Mouse (Mus musculus): ENCODE measurements at regions not wholly inside any gene's neighbourhood (a gene's known extent, or its start where the extent isn't known, plus 50 kb on each side); places are given as distances from the start of the nearest gene placed in this dataset.
A peak's percentile ranks its signal among the peaks of the same experiment; 100 is the strongest.
"Not testable (repeated sequence)": the region's sequence is repeated elsewhere in the genome, so short reads cannot be mapped to it uniquely, and the experiment has no call there.

GRCm38 (mm10) chr17:84844950-84845349 is 54.4 kb upstream of the Lrpprc start:
- H3K4me3 ChIP-seq = no peak overlapping the region
- ATAC-seq (ENCODE audit: low FRiP score, low read depth) = no peak
- no peak overlapping the region for H3K27ac ChIP-seq (replicated peaks)
- H3K4me1 ChIP-seq = peaks cover 11% of the 10 kb centered on the region
- H3K4me2 ChIP-seq (replicated peaks) = no peak overlapping the region
- H3K9me3 ChIP-seq = no peaks in the 10 kb centered on the region
- H3K27me3 ChIP-seq = no peaks in the 10 kb centered on the region; the same call in 1 of the 2 replicates
- 89% methylated on average over 13 of the region's 13 CpGs for WGBS
- H3K36me3 ChIP-seq = no peaks in the 10 kb centered on the region
- H3K9ac ChIP-seq (replicated peaks) = no peak overlapping the region

GRCm38 (mm10) chr17:84846141-84846540 is 55.6 kb upstream of the Lrpprc start:
- Histone ChIP-seq H3K4me1 (peaks cover 11% of the 10 kb centered on the region), H3K4me3 (no peak overlapping the region), H3K36me3 (no peaks in the 10 kb centered on the region), H3K27ac (replicated peaks) (no peak overlapping the region), H3K4me2 (replicated peaks) (no peak overlapping the region), H3K9me3 (no peaks in the 10 kb centered on the region), H3K27me3 (no peaks in the 10 kb centered on the region; the same call in 1 of the 2 replicates), H3K9ac (replicated peaks) (no peak overlapping the region)
- no peak for ATAC-seq (ENCODE audit: low FRiP score, low read depth)
- 95% methylated on average over 9 of the region's 9 CpGs for WGBS

GRCm38 (mm10) chr17:84848385-84849030 is 57.9 kb upstream of the Lrpprc start:
- no peaks in the 10 kb centered on the region for H3K9me3 ChIP-seq

GRCm38 (mm10) chr17:84849031-84849405 is 58.4 kb upstream of the Lrpprc start:
- no peak overlapping the region for H3K27ac ChIP-seq (replicated peaks)
- H3K36me3 ChIP-seq = no peaks in the 10 kb centered on the region
- H3K27me3 ChIP-seq = no peaks in the 10 kb centered on the region; the same call in 1 of the 2 replicates
- 0 out of 2 replicates have a peak overlapping the region, but pooled peaks have one; percentile 9 for H3K4me2 ChIP-seq (replicated peaks)
- no peaks in the 10 kb centered on the region for H3K9me3 ChIP-seq
- no peak overlapping the region for H3K9ac ChIP-seq (replicated peaks)
- no peak for ATAC-seq (ENCODE audit: low FRiP score, low read depth)
- peaks cover 11% of the 10 kb centered on the region for H3K4me1 ChIP-seq
- WGBS = 52% methylated on average over 6 of the region's 6 CpGs
- H3K4me3 ChIP-seq = no peak overlapping the region

More at GRCm38 (mm10) chr17:84848385-84849030, 57.9 kb upstream of the Lrpprc start:
- no peak overlapping the region for H3K9ac ChIP-seq (replicated peaks)
- H3K27ac ChIP-seq (replicated peaks) = no peak overlapping the region
- no peak for ATAC-seq (ENCODE audit: low FRiP score, low read depth)
- WGBS = 19% methylated on average over 14 of the region's 14 CpGs
- H3K27me3 ChIP-seq = no peaks in the 10 kb centered on the region; the same call in 1 of the 2 replicates
- H3K4me2 ChIP-seq (replicated peaks) = peak overlapping the region; percentile 9; the same call in 1 of the 2 replicates
- H3K4me3 ChIP-seq = no peak overlapping the region
- no peaks in the 10 kb centered on the region for H3K36me3 ChIP-seq
- peaks cover 11% of the 10 kb centered on the region for H3K4me1 ChIP-seq

- Histone ChIP-seq H3K27ac (replicated peaks) (no peak overlapping the region), H3K4me1 (peaks cover 11% of the 10 kb centered on the region), H3K9ac (replicated peaks) (no peak overlapping the region), H3K9me3 (no peaks in the 10 kb centered on the region), H3K27me3 (no peaks in the 10 kb centered on the region; the same call in 1 of the 2 replicates), H3K36me3 (no peaks in the 10 kb centered on the region), H3K4me2 (replicated peaks) (no peak overlapping the region), H3K4me3 (no peak overlapping the region)
- WGBS = 77% methylated on average over 5 of the region's 5 CpGs
- no peak for ATAC-seq (ENCODE audit: low FRiP score, low read depth)
Observed at GRCm38 (mm10) chr17:84850464-84850863, 59.9 kb upstream of the Lrpprc start.

- no peak overlapping the region for H3K4me2 ChIP-seq (replicated peaks)
- peaks cover 11% of the 10 kb centered on the region for H3K4me1 ChIP-seq
- no peaks in the 10 kb centered on the region; the same call in 1 of the 2 replicates for H3K27me3 ChIP-seq
- ATAC-seq (ENCODE audit: low FRiP score, low read depth) = no peak
- H3K27ac ChIP-seq (replicated peaks) = no peak overlapping the region
- H3K9ac ChIP-seq (replicated peaks) = no peak overlapping the region
- H3K4me3 ChIP-seq = no peak overlapping the region
- 89% methylated on average over 5 of the region's 5 CpGs for WGBS
- no peaks in the 10 kb centered on the region for H3K36me3 ChIP-seq
- H3K9me3 ChIP-seq = no peaks in the 10 kb centered on the region
Observed at GRCm38 (mm10) chr17:84850893-84851292, 60.3 kb upstream of the Lrpprc start.

- Histone ChIP-seq H3K4me3 (no peak overlapping the region), H3K36me3 (no peaks in the 10 kb centered on the region), H3K27ac (replicated peaks) (no peak overlapping the region), H3K4me2 (replicated peaks) (no peak overlapping the region), H3K9ac (replicated peaks) (no peak overlapping the region), H3K9me3 (no peaks in the 10 kb centered on the region), H3K27me3 (no peaks in the 10 kb centered on the region), H3K4me1 (no peaks in the 10 kb centered on the region)
- WGBS = 91% methylated on average over 6 of the region's 6 CpGs
- ATAC-seq (ENCODE audit: low FRiP score, low read depth) = no peak
Observed at GRCm38 (mm10) chr17:84856971-84857370, 66.4 kb upstream of the Lrpprc start.

- H3K27ac ChIP-seq (replicated peaks) = no peak overlapping the region
- H3K4me2 ChIP-seq (replicated peaks) = no peak overlapping the region
- H3K4me3 ChIP-seq = no peak overlapping the region
- H3K9me3 ChIP-seq = no peaks in the 10 kb centered on the region
- H3K36me3 ChIP-seq = no peaks in the 10 kb centered on the region
- WGBS = 43% methylated on average over 4 of the region's 4 CpGs
- H3K9ac ChIP-seq (replicated peaks) = no peak overlapping the region
- H3K27me3 ChIP-seq = no peaks in the 10 kb centered on the region
- no peak for ATAC-seq (ENCODE audit: low FRiP score, low read depth)
- H3K4me1 ChIP-seq = no peaks in the 10 kb centered on the region
Observed at GRCm38 (mm10) chr17:84858830-84859229, 68.2 kb upstream of the Lrpprc start.

GRCm38 (mm10) chr17:84859916-84860315 is 69.3 kb upstream of the Lrpprc start:
- no peak overlapping the region for H3K9ac ChIP-seq (replicated peaks)
- H3K4me3 ChIP-seq = no peak overlapping the region
- H3K4me2 ChIP-seq (replicated peaks) = no peak overlapping the region
- no peaks in the 10 kb centered on the region for H3K9me3 ChIP-seq
- no peaks in the 10 kb centered on the region for H3K36me3 ChIP-seq
- no peaks in the 10 kb centered on the region for H3K4me1 ChIP-seq
- H3K27ac ChIP-seq (replicated peaks) = no peak overlapping the region
- ATAC-seq (ENCODE audit: low FRiP score, low read depth) = no peak
- WGBS = 79% methylated on average over 8 of the region's 8 CpGs
- no peaks in the 10 kb centered on the region for H3K27me3 ChIP-seq

- WGBS = 86% methylated on average over 4 of the region's 4 CpGs
- Histone ChIP-seq H3K4me3 (no peak overlapping the region), H3K9ac (replicated peaks) (no peak overlapping the region), H3K36me3 (no peaks in the 10 kb centered on the region), H3K4me2 (replicated peaks) (no peak overlapping the region), H3K4me1 (no peaks in the 10 kb centered on the region), H3K27ac (replicated peaks) (no peak overlapping the region), H3K9me3 (no peaks in the 10 kb centered on the region), H3K27me3 (no peaks in the 10 kb centered on the region)
- no peak for ATAC-seq (ENCODE audit: low FRiP score, low read depth)
Observed at GRCm38 (mm10) chr17:84860835-84861234, 70.2 kb upstream of the Lrpprc start.

GRCm38 (mm10) chr17:84864231-84864630 is 73.6 kb upstream of the Lrpprc start:
- not testable (repeated sequence) for H3K9ac ChIP-seq (replicated peaks); H3K27ac ChIP-seq (replicated peaks); ATAC-seq (ENCODE audit: low FRiP score, low read depth)

GRCm38 (mm10) chr17:84865158-84865557 is 74.6 kb upstream of the Lrpprc start:
- Histone ChIP-seq H3K4me1 (no peaks in the 10 kb centered on the region), H3K36me3 (no peaks in the 10 kb centered on the region), H3K4me3 (no peak overlapping the region), H3K9me3 (peaks cover 4% of the 10 kb centered on the region; the same call in 1 of the 2 replicates), H3K9ac (replicated peaks) (no peak overlapping the region), H3K4me2 (replicated peaks) (no peak overlapping the region), H3K27me3 (no peaks in the 10 kb centered on the region), H3K27ac (replicated peaks) (no peak overlapping the region)
- 60% methylated on average over 2 of the region's 2 CpGs for WGBS
- ATAC-seq (ENCODE audit: low FRiP score, low read depth) = no peak

More at GRCm38 (mm10) chr17:84864231-84864630, 73.6 kb upstream of the Lrpprc start:
- not testable (repeated sequence) for H3K27me3 ChIP-seq; H3K4me2 ChIP-seq (replicated peaks); H3K36me3 ChIP-seq; H3K4me1 ChIP-seq; H3K9me3 ChIP-seq; H3K4me3 ChIP-seq

GRCm38 (mm10) chr17:84865566-84865965 is 75.0 kb upstream of the Lrpprc start:
- peaks cover 4% of the 10 kb centered on the region; the same call in 1 of the 2 replicates for H3K9me3 ChIP-seq
- H3K9ac ChIP-seq (replicated peaks) = no peak overlapping the region
- no peaks in the 10 kb centered on the region for H3K27me3 ChIP-seq
- H3K27ac ChIP-seq (replicated peaks) = no peak overlapping the region
- no peak for ATAC-seq (ENCODE audit: low FRiP score, low read depth)
- H3K4me2 ChIP-seq (replicated peaks) = no peak overlapping the region
- H3K4me3 ChIP-seq = no peak overlapping the region
- no peaks in the 10 kb centered on the region for H3K36me3 ChIP-seq
- WGBS = 77% methylated on average over 3 of the region's 3 CpGs
- no peaks in the 10 kb centered on the region for H3K4me1 ChIP-seq

Measured in midbrain, embryonic 12.5 days (tissue).